Mouse (Mus musculus) hindbrain, embryonic 14.5 days (tissue): ENCODE results near the gene Usp8. TPM values are rescaled to one million over a fixed set of nuclear protein-coding genes. Genes with fewer than 3 reads are reported as not detected.

Experiments
- ATAC-seq: fragments of 200-750 bp; cut with Nextera tagmentation; 2 replicates; pipeline ENCODE4 v1.8.0; 2017; ENCODE audit warnings: moderate number of reproducible peaks, mild to moderate bottlenecking, moderate TSS enrichment, moderate library complexity; ENCODE audit not compliant: low FRiP score
- DNase-seq: peaks from one replicate; pipeline ENCODE4 v3.0.0-alpha.2; 2015; ENCODE audit warnings: low spot score
- H3K27ac ChIP-seq: fragments of 300-500 bp; sonication (generic); 2 replicates; pipeline ENCODE4 v1.5.1; 2014; ENCODE audit warnings: mild to moderate bottlenecking, moderate library complexity
- H3K27me3 ChIP-seq: fragments of 300-500 bp; sonication (generic); 2 replicates; pipeline ENCODE4 v1.6.1; 2014; ENCODE audit warnings: mild to moderate bottlenecking, low read length, mixed read lengths; ENCODE audit not compliant: control insufficient read depth, insufficient read depth
- H3K36me3 ChIP-seq: fragments of 300-500 bp; sonication (generic); replicated peaks from 2 replicates; pipeline ENCODE4 v1.6.1; 2014; ENCODE audit not compliant: control insufficient read depth, insufficient read depth
- H3K4me1 ChIP-seq: fragments of 300-500 bp; sonication (generic); replicated peaks from 2 replicates; pipeline ENCODE4 v1.6.1; 2014; ENCODE audit warnings: antibody characterized with exemption, low read length, mixed read lengths; ENCODE audit not compliant: control insufficient read depth, insufficient read depth
- H3K4me2 ChIP-seq: fragments of 300-500 bp; sonication (generic); replicated peaks from 2 replicates; pipeline ENCODE4 v1.6.1; 2014; ENCODE audit warnings: mild to moderate bottlenecking, moderate library complexity
- H3K4me3 ChIP-seq: fragments of 300-500 bp; sonication (generic); replicated peaks from 2 replicates; pipeline ENCODE4 v1.5.1; 2014; ENCODE audit warnings: mild to moderate bottlenecking, low read length
- H3K9ac ChIP-seq: fragments of 300-500 bp; sonication (generic); 2 replicates; pipeline ENCODE4 v1.6.1; 2014
- H3K9me3 ChIP-seq: fragments of 300-500 bp; sonication (generic); 2 replicates; pipeline ENCODE4 v1.6.1; 2016; ENCODE audit warnings: low read length; ENCODE audit not compliant: control insufficient read depth
- WGBS: fragments of 180-500 bp; shearing (Covaris S2); extraction: QIAGEN DNeasy Blood & Tissue Kit; methylation state at CpG from one replicate; pipeline ENCODE4 v1.1.7; 2014; 5-methylcytosine and 5-hydroxymethylcytosine counted together
- polyA plus RNA-seq: library from polyadenylated mRNA; unstranded; fragments of >200 nt; fragmentation: Nextera tagmentation; extraction: Ambion mirVana; gene quantifications from 2 replicates; pipeline ENCODE4 v1.2.1, GENCODE M21; 2014

Gene Usp8
- polyA plus RNA-seq, 1 experiment from 2014 or later: 30.0 TPM

GRCm38 (mm10) chr2:126730502-126730901 lies 23.4 kb downstream of the Usp8 start:
- H3K27me3 ChIP-seq: no peaks in the 10 kb centered on the region
- 94% methylated on average over 2 of the region's 2 CpGs for WGBS
- H3K27ac ChIP-seq: no peak overlapping the region
- no peak overlapping the region for H3K4me2 ChIP-seq
- H3K4me3 ChIP-seq: no peak overlapping the region
- no peak overlapping the region for H3K9ac ChIP-seq
- H3K9me3 ChIP-seq: no peaks in the 10 kb centered on the region
- peaks cover 85% of the 10 kb centered on the region for H3K36me3 ChIP-seq
- ATAC-seq (no peak), DNase-seq (no peak)
- no peaks in the 10 kb centered on the region for H3K4me1 ChIP-seq

GRCm38 (mm10) chr2:126735339-126736073 lies 28.4 kb downstream of the Usp8 start:
- peaks cover 90% of the 10 kb centered on the region for H3K36me3 ChIP-seq
- H3K4me2 ChIP-seq: no peak overlapping the region
- ATAC-seq: no peak
- WGBS: 88% methylated on average over 6 of the region's 6 CpGs
- no peak overlapping the region for H3K4me3 ChIP-seq
- H3K9me3 ChIP-seq: no peaks in the 10 kb centered on the region
- no peak overlapping the region for H3K9ac ChIP-seq
- no peaks in the 10 kb centered on the region for H3K4me1 ChIP-seq
- no peak overlapping the region for H3K27ac ChIP-seq
- H3K27me3 ChIP-seq: no peaks in the 10 kb centered on the region
- no peak for DNase-seq

GRCm38 (mm10) chr2:126740314-126740713 lies 33.2 kb downstream of the Usp8 start:
- Histone ChIP-seq H3K27ac (no peak overlapping the region), H3K4me1 (no peaks in the 10 kb centered on the region), H3K9ac (no peak overlapping the region), H3K4me3 (no peak overlapping the region), H3K36me3 (peaks cover 81% of the 10 kb centered on the region), H3K9me3 (no peaks in the 10 kb centered on the region), H3K4me2 (no peak overlapping the region), H3K27me3 (no peaks in the 10 kb centered on the region)
- no peak for ATAC-seq
- 88% methylated on average over 2 of the region's 2 CpGs for WGBS
- no peak for DNase-seq

- WGBS: 95% methylated on average over 5 of the region's 5 CpGs
- ATAC-seq (no peak), DNase-seq (no peak)
- H3K27ac ChIP-seq: no peak overlapping the region
- no peaks in the 10 kb centered on the region for H3K27me3 ChIP-seq
- peaks cover 83% of the 10 kb centered on the region for H3K36me3 ChIP-seq
- H3K9ac ChIP-seq: no peak overlapping the region
- H3K9me3 ChIP-seq: no peaks in the 10 kb centered on the region
- H3K4me1 ChIP-seq: no peaks in the 10 kb centered on the region
- no peak overlapping the region for H3K4me3 ChIP-seq
- no peak overlapping the region for H3K4me2 ChIP-seq
These were observed 36.3 kb downstream of the Usp8 start for GRCm38 (mm10) chr2:126743389-126743788.

- H3K27me3 ChIP-seq: no peaks in the 10 kb centered on the region
- WGBS: over 99% methylated on average over 6 of the region's 6 CpGs
- no peak overlapping the region for H3K4me2 ChIP-seq
- no peaks in the 10 kb centered on the region for H3K9me3 ChIP-seq
- no peaks in the 10 kb centered on the region for H3K4me1 ChIP-seq
- H3K27ac ChIP-seq: no peak overlapping the region
- H3K4me3 ChIP-seq: no peak overlapping the region
- ATAC-seq (no peak), DNase-seq (no peak)
- H3K9ac ChIP-seq: no peak overlapping the region
- H3K36me3 ChIP-seq: peaks cover 98% of the 10 kb centered on the region
These were observed 48.5 kb downstream of the Usp8 start for GRCm38 (mm10) chr2:126755664-126756063.

GRCm38 (mm10) chr2:126759351-126759750 lies 52.2 kb downstream of the Usp8 start:
- DNase-seq (no peak), ATAC-seq (no peak)
- H3K36me3 ChIP-seq: peaks cover 87% of the 10 kb centered on the region
- H3K27ac ChIP-seq: no peak overlapping the region
- 95% methylated on average over 7 of the region's 7 CpGs for WGBS
- H3K4me3 ChIP-seq: no peak overlapping the region
- no peak overlapping the region for H3K4me2 ChIP-seq
- H3K4me1 ChIP-seq: no peaks in the 10 kb centered on the region
- no peaks in the 10 kb centered on the region for H3K27me3 ChIP-seq
- no peaks in the 10 kb centered on the region for H3K9me3 ChIP-seq
- no peak overlapping the region for H3K9ac ChIP-seq

- no peaks in the 10 kb centered on the region for H3K4me1 ChIP-seq
- DNase-seq: no peak
- H3K27ac ChIP-seq: no peak overlapping the region
- 35% methylated on average over 11 of the region's 11 CpGs for WGBS
- H3K36me3 ChIP-seq: peaks cover 21% of the 10 kb centered on the region
- ATAC-seq: peak; percentile 66; the same call in 1 of the 2 replicates
- H3K4me2 ChIP-seq: no peak overlapping the region; the same call in 1 of the 2 replicates
- H3K9me3 ChIP-seq: no peaks in the 10 kb centered on the region
- H3K27me3 ChIP-seq: no peaks in the 10 kb centered on the region
- no peak overlapping the region for H3K4me3 ChIP-seq
- no peak overlapping the region for H3K9ac ChIP-seq
These were observed 58.9 kb downstream of the Usp8 start for GRCm38 (mm10) chr2:126765867-126766582.

GRCm38 (mm10) chr2:126767599-126767998 lies 60.5 kb downstream of the Usp8 start:
- Histone ChIP-seq H3K4me3 (no peak overlapping the region), H3K4me2 (no peak overlapping the region), H3K27ac (no peak overlapping the region), H3K9ac (no peak overlapping the region), H3K27me3 (no peaks in the 10 kb centered on the region), H3K4me1 (no peaks in the 10 kb centered on the region), H3K9me3 (no peaks in the 10 kb centered on the region), H3K36me3 (peaks cover 5% of the 10 kb centered on the region)
- 97% methylated on average over 3 of the region's 3 CpGs for WGBS
- DNase-seq (no peak), ATAC-seq (no peak)

- Histone ChIP-seq H3K9ac (no peak overlapping the region), H3K4me1 (no peaks in the 10 kb centered on the region)
- 73% methylated on average over 4 of the region's 4 CpGs for WGBS
These were observed 61.1 kb downstream of the Usp8 start for GRCm38 (mm10) chr2:126768194-126768593.

More at GRCm38 (mm10) chr2:126768194-126768593, 61.1 kb downstream of the Usp8 start:
- Histone ChIP-seq H3K27me3 (no peaks in the 10 kb centered on the region), H3K4me3 (no peak overlapping the region), H3K36me3 (no peaks in the 10 kb centered on the region; the same call in 1 of the 2 replicates), H3K4me2 (no peak overlapping the region), H3K9me3 (no peaks in the 10 kb centered on the region), H3K27ac (no peak overlapping the region)
- DNase-seq (no peak), ATAC-seq (no peak)
